Mouse (Mus musculus) lung, adult 18-20 months (tissue): Measurements from ENCODE around the gene Ccdc171.
"Not testable (repeated sequence)": the region's sequence is repeated elsewhere in the genome, so short reads cannot be mapped to it uniquely, and the experiment has no call there.

Experiments used
- DNase-seq, 2 experiments: peaks; one replicate each; pipeline ENCODE4 v3.0.0; 2022; ENCODE audit warnings: mixed read lengths in 2 of 2

Ccdc171 gene

GRCm38 (mm10) chr4:83658415-83658814 lies 133.1 kb downstream of the Ccdc171 start:
- no peak for DNase-seq

GRCm38 (mm10) chr4:83659411-83659810 lies 134.1 kb downstream of the Ccdc171 start:
- DNase-seq: no peak

GRCm38 (mm10) chr4:83661519-83662271 lies 136.3 kb downstream of the Ccdc171 start:
- DNase-seq: no peak

DNA sequence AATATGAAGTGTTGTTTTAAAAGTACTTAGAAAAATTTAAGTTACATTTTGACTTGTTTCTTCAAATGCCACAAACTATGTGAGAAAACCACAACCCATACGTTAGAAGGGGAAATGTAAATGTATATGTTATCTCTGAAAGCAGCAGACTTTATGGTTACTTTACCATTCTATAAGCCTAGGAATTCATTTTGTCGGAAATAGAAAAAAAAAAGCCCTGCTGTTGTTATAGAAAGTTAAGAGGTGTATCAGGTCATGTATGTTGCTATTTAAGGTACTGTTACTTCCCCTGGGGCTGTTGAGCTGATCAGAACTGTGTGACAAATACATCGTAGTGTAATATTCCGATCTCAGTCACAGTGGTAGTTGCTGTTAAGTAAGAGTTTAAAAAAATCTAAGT lies 137.0 kb downstream of the Ccdc171 start:
- DNase-seq: no peak

DNA sequence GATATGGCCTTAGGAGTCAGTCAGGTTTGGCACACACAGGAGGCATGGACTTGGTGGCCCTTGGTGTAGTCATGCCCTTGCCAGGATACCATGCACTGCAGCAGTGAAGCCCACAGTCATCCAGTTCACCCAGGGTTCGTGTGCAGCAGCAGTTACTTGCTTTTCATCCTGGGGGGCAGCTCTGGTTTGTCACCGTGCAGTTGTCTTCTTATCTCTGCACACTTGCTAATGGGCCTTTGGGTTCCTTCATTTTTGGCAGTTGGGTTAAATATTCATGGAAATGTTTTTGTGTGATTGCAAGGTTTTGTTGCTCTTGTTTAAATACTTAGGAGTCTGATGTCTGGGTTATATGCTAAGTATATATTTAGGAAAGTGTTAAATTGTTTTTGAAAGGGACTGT lies 144.2 kb downstream of the Ccdc171 start:
- no peak for DNase-seq

DNA sequence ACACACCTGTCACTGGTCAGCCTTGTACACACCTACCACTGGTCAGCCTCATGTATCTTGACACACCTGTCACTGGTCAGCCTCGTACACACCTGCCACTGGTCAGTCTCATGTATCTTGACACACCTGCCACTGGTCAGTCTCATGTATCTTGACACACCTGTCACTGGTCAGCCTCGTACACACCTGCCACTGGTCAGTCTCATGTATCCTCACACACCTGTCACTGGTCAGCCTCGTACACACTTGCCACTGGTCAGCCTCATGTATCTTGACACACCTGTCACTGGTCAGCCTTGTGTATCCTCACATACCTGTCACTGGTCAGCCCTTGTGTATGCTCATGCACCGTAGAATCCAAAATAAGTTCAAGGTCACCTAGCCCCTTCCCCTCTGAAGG lies 150.0 kb downstream of the Ccdc171 start:
- not testable (repeated sequence) for DNase-seq

GRCm38 (mm10) chr4:83676444-83676843 lies 151.1 kb downstream of the Ccdc171 start:
- no peak for DNase-seq

DNA sequence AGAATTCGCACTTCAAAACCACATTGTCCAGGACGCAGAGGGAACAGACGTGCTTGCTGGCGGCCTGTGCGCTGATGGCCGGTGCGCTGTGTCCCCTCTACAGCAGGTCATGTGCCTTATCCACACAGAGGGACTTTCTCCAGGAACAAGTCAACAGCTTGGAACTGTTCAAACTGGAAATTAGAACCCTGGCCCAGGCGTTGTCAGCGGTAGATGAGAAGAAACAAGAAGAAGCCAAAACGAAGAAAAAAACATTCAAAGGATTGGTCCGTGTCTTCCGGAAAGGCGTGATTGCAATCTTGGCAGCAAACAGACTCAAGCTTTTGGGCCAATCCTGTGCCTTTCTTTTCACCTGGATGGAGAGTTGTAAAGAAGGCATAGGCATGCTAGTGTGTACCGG lies 155.7 kb downstream of the Ccdc171 start:
- DNase-seq: no peak

DNA sequence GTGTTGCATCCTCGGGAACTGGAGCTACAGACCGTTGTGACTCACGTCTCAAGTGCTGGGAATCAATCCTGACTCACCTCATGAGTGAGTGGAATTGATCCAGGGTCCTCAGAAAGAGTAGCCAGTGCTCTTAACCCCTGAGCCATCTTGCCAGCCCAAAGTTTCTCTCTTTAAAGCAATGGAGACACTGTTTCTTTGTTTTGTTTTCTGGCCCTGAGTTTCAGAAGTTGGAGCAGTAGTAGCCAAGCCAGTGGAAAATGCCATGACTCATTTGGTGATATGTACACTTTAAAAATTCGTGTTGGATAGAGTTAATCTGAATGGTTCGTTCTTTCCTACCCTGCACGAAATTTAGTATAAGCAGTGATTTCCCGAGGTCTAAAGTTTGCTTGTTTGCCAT lies 157.5 kb downstream of the Ccdc171 start:
- no peak for DNase-seq

DNA sequence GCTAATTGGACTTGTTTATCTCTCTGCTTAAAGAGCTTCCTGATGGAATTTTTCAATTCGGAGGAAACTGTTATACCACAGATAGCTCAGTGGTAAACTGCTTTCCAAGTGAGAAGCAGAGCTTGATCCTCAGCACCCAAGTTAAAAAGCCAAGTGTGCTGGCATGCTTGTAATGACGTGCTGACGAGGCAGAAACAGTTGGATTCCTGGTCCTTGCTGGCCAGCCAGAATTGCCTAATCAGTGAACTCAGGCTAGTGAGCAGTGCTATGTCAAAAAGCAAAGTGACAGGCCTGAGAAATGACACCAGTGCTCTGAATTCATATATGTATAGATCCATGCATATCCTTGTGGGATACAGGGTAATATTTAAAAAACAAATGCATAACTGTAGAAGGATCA lies 174.8 kb downstream of the Ccdc171 start:
- DNase-seq: peak in 1 of 2 experiments; percentile 1

DNA sequence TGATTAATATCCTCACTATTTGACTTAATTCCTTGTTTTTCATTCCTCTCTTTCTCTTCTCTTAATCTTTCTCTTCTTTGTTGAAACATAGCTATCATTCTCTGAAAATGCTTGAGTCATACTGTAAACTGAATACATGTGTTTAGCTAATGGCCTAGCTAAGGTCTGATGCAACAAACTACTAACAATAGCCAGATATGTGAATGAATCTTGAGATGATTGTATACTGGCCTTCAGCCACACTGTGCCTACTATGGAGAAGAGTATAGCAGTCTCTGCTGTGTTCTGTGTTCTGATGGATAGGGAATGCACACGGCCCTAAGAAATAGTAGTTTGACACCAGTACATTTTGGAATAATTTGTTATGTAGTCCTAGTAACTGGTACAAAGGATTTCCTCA lies 191.7 kb downstream of the Ccdc171 start:
- no peak for DNase-seq

GRCm38 (mm10) chr4:83719816-83720215 lies 194.5 kb downstream of the Ccdc171 start:
- no peak for DNase-seq

DNA sequence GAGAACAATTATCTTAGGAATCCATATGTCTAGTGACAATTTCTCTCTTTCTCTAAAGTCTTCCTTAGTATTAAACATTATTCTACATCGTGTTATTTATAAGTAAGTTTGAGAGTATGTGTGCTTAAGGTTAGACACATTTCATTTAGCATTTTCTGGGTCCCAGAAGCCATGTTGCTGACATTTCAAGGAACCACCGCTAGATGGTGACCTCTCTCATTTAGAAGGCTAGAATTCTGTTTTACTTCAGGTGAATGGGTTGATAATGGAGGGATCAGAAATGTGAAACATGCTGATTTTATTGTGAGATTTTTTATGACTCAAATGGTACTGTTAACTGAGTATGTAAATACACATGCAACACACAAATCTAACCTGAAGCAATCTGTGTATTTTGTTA lies 199.8 kb downstream of the Ccdc171 start:
- DNase-seq: no peak

DNA sequence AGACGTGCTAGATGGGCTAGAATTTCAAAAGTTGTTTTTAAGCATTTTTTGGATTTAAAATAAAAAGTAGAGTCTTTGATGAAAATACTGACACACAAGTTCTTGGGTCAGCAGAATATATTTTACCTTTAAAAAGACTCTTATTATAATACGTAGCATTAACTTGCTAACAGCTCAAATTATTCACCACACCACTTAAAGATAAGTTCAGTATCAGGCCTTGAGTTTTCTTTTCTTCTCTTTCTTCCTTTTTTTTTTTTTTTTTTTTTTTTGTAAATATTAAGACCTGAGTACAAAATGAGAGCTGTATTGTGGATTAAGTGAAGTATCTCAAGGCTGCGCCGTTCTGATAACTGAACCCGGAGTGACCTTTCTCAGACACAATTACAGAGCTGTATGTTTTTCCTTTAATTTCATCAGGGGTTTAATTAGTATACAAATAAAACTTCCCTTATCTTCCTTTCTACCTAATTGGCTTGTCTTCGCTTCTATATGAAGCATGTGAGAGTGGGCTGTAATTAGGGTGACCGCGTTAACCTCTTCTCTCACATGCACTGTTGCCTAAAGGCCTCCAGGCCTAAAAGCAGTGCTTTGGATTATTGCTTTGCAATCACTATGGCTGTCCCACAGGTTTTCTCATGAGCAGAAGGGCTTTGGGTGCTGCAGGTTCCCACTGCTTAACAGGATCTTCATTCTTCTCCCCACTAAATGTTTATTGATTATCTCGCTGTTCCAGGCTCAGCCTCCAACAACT lies 214.0 kb downstream of the Ccdc171 start:
- no peak for DNase-seq

GRCm38 (mm10) chr4:83739891-83740277 lies 214.5 kb downstream of the Ccdc171 start:
- DNase-seq: no peak

DNA sequence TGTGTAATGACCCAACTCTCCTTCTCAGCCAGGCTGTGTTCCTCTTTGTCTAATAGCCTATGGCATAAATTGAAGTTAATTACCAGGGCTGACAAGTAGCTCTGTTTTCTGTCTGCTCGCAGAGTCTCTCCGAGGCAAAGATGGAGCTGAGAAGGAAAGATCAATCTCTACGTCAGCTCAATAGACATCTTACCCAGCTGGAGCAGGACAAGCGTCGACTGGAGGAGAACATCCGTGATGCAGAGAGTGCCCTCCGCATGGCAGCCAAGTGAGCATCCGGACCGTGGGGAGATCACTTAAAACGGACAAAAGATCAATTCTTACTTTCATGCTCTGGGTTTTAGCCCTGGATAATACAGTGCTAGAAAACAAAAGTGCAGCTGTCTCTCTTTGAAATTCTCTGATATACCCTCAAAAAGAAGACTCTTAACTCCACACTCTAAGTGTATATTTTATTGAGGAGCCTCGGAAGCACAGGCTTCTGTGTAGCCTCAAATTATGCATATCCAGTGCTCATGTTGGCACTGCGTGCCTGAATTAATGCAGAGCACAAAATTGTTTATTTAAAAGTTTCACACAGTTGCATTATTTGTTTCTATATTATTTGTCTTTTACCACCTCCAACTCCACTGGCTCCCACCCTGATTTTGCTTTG lies 217.6 kb downstream of the Ccdc171 start:
- no peak for DNase-seq

GRCm38 (mm10) chr4:83775136-83775535 lies 249.8 kb downstream of the Ccdc171 start:
- DNase-seq: no peak

DNA sequence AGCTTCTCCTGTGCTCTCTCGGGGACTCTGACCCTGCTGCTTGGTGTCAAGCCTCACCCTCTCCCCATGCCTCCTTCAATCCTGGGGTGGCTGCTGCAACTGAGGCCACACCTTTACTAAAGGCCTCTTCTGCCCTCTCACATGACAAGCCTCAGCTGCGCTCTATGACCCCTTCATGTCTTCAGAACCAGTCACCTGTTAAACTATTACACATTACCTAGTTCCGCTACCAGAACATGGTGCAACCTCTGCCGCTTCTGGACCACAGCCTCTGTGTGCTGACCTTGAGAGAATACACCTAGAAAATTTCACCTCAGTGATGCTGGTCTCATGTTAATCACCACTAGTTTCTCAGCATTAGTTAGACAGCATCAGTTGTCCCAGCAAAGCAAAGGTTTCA lies 254.7 kb downstream of the Ccdc171 start:
- no peak for DNase-seq

GRCm38 (mm10) chr4:83785115-83785514 lies 259.8 kb downstream of the Ccdc171 start:
- no peak for DNase-seq

- no peak for DNase-seq
Measured at GRCm38 (mm10) chr4:83791811-83792210, 266.5 kb downstream of the Ccdc171 start.

DNA sequence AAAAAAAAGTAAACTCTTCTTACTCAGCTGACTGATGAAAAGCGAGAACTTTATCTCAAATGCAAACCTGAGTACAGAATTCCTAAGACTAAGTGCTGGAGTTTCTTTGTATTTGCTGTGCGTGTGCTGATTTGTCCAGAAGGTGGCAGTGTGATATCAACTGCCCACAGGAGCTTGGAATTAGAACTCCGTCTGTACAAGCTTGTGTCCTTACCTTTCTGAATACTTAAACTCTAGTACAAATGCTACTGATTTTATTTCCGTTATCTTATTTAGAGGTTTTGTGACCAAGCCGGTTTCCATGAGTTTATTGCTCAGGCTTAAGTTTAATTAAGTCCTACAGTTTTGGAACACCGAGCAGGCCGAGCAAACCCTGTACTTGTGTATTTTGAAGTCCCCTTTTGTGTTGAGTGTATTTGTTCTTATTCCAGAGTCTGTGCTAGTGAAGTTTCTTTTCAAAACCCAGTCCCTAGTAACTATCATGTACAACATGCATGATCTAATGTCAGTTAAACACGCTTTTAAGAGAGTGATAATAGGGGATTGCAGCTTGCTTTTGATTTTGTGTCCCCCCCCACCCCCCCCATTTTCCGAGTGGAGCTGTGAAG lies 269.1 kb downstream of the Ccdc171 start:
- peak in 1 of 2 experiments; percentile 10 for DNase-seq

DNA sequence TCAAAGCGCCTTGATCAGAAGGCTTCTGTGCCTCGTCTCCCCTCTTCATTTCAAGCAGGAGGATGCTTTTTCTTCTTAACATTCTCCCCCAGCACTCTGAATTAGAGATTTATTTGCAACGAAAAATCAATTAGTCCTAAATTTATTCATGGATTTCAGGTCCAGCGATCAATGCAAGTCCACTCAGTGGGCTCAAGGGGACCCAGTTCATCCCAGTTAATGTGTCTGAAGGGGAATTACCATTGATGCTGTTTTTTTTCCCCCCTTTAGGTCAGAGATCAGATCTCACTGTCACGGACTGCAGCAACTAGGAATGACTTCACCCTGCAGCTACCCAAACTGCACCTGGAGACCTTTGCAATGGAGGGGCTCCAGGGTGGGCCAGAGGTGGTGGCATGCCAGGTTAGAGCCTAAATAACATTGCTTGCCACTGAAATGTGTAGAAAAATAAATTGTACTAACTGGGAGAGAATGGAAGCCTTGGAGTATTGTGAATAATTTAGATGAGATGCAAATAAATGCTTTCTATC lies 269.6 kb downstream of the Ccdc171 start:
- DNase-seq: no peak

GRCm38 (mm10) chr4:83797976-83798375 lies 272.6 kb downstream of the Ccdc171 start:
- no peak for DNase-seq
